Mouse (Mus musculus) heart, embryonic 13.5 days (tissue): Measurements from ENCODE around the gene Tlx2. TPM values are rescaled to one million over a fixed set of nuclear protein-coding genes. Genes with fewer than 3 reads are reported as not detected.

Experiments
- ATAC-seq: fragments of 200-750 bp; cut with Nextera tagmentation; 2 replicates; pipeline ENCODE4 v1.8.0; 2017; ENCODE audit warnings: moderate TSS enrichment; ENCODE audit not compliant: insufficient number of reproducible peaks, low FRiP score, low TSS enrichment; ENCODE audit errors: extremely low read depth
- H3K27ac ChIP-seq: fragments of 300-500 bp; sonication (generic); replicated peaks from 2 replicates; pipeline ENCODE4 v1.5.1; 2015; ENCODE audit warnings: moderate library complexity, mild to moderate bottlenecking, inconsistent platforms
- H3K27me3 ChIP-seq: fragments of 300-500 bp; sonication (generic); replicated peaks from 2 replicates; pipeline ENCODE4 v1.6.1; 2015; ENCODE audit warnings: mild to moderate bottlenecking, inconsistent platforms
- H3K36me3 ChIP-seq: fragments of 300-500 bp; sonication (generic); 2 replicates; pipeline ENCODE4 v1.6.1; 2015; ENCODE audit warnings: mild to moderate bottlenecking, inconsistent platforms
- H3K4me1 ChIP-seq: fragments of 300-500 bp; sonication (generic); 2 replicates; pipeline ENCODE4 v1.6.1; 2015; ENCODE audit warnings: inconsistent platforms
- H3K4me2 ChIP-seq: fragments of 300-500 bp; sonication (generic); 2 replicates; pipeline ENCODE4 v1.6.1; 2015; ENCODE audit warnings: inconsistent platforms, mild to moderate bottlenecking, moderate library complexity
- H3K4me3 ChIP-seq: fragments of 300-500 bp; sonication (generic); 2 replicates; pipeline ENCODE4 v1.5.1; 2015; ENCODE audit warnings: moderate library complexity, mild to moderate bottlenecking, inconsistent platforms
- H3K9ac ChIP-seq: fragments of 300-500 bp; sonication (generic); 2 replicates; pipeline ENCODE4 v1.6.1; 2015; ENCODE audit warnings: inconsistent platforms, mild to moderate bottlenecking, moderate library complexity
- H3K9me3 ChIP-seq: fragments of 300-500 bp; sonication (generic); 2 replicates; pipeline ENCODE4 v1.6.1; 2016; ENCODE audit warnings: inconsistent platforms
- WGBS: fragments of 180-500 bp; shearing (Covaris S2); methylation state at CpG from one replicate; pipeline ENCODE4 v1.1.7; 2015; ENCODE audit warnings: mixed read lengths; 5-methylcytosine and 5-hydroxymethylcytosine counted together
- polyA plus RNA-seq: library from polyadenylated mRNA; unstranded; fragments of >200 nt; fragmentation: Nextera tagmentation; extraction: Ambion mirVana; gene quantifications from 2 replicates; pipeline ENCODE4 v1.2.1, GENCODE M21; 2015

The Tlx2 gene
- polyA plus RNA-seq, 1 experiment from 2014 or later, result 1.0 TPM

DNA sequence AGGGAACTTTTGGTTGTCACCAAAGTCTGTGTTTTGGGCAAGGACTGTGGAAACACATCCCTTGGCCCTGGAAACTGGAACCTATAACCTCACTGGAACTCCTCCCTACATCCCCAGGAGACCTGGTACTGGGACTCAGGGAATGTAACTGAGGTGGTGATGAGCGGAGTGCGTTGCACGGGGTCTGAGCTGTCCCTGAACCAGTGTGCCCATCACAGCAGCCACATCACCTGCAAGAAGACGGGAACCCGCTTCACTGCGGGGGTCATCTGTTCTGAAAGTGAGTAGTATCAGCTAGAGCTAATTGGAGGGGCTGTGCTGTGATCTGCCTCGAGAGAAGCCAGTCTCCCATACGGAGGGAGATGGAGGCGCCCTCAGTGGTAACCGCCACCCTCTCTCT, 20.7 kb downstream of the Tlx2 start:
- 66% methylated on average over 10 of the region's 10 CpGs for WGBS

DNA sequence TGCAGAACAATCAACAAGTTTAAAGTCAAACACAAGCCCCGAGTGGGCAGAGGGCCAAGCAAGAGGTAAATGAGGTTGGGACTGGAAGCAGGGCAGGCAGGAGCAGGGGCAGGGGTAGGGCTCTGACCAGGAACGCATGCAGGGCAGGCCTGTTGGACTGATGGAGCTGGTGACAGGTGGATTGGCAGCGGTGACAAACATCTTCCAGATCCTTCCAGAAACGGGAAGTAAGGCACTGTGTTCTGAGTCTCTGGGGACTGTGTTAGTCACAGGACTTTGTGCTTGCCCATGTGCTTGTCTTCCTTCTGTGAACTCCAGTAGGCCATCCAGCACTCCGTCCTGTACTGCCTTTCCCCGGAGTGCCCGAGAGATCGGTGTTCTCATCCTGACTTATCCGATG, 25.4 kb downstream of the Tlx2 start:
- Histone ChIP-seq H3K9me3 (no peaks in the 10 kb centered on the region), H3K4me3 (no peak overlapping the region), H3K4me1 (peaks cover 22% of the 10 kb centered on the region), H3K4me2 (peak overlapping the region; percentile 16), H3K27me3 (peaks cover 62% of the 10 kb centered on the region), H3K36me3 (no peaks in the 10 kb centered on the region), H3K27ac (peak overlapping the region; percentile 75), H3K9ac (no peak overlapping the region)
- ATAC-seq, result peak; percentile 70
- WGBS, result 24% methylated on average over 9 of the region's 9 CpGs

More for the DNA sequence above, 20.7 kb downstream of the Tlx2 start:
- no peak overlapping the region for H3K4me2 ChIP-seq
- H3K36me3 ChIP-seq, result peaks cover 22% of the 10 kb centered on the region
- H3K27me3 ChIP-seq, result peaks cover 35% of the 10 kb centered on the region
- no peak overlapping the region for H3K27ac ChIP-seq
- H3K9me3 ChIP-seq, result no peaks in the 10 kb centered on the region
- H3K9ac ChIP-seq, result no peak overlapping the region
- no peak for ATAC-seq
- peaks cover 24% of the 10 kb centered on the region for H3K4me1 ChIP-seq
- no peak overlapping the region for H3K4me3 ChIP-seq

DNA sequence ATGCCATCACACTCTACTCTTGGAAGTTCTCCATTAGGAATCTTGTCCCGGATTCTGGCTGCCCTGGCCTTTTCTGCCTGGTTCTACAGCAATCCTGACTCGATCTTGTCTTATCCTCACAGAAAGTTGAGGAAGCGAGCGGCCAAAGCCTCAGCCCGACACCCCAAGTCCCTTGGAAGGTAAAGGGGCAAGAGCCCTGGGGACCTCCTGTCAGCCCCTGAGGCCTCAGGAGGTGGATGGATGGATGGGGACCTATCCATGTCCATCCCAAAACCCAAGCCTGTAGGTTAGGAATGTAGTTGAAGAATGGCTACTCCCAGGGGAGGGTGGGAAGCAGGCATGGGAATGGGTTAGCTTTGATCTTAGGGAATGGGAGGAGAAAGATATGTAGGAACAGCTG, 26.1 kb downstream of the Tlx2 start:
- H3K4me3 ChIP-seq, result no peak overlapping the region
- 0 out of 2 replicates have a peak, but pooled peaks have one; percentile 2 for ATAC-seq
- 0 out of 2 replicates have a peak overlapping the region, but pooled peaks have one; percentile 37 for H3K9ac ChIP-seq
- H3K4me1 ChIP-seq, result peaks cover 22% of the 10 kb centered on the region
- peak overlapping the region; percentile 75 for H3K27ac ChIP-seq
- H3K27me3 ChIP-seq, result peaks cover 55% of the 10 kb centered on the region
- 75% methylated on average over 5 of the region's 5 CpGs for WGBS
- no peaks in the 10 kb centered on the region for H3K9me3 ChIP-seq
- no peaks in the 10 kb centered on the region for H3K36me3 ChIP-seq
- peak overlapping the region; percentile 16; the same call in 1 of the 2 replicates for H3K4me2 ChIP-seq

DNA sequence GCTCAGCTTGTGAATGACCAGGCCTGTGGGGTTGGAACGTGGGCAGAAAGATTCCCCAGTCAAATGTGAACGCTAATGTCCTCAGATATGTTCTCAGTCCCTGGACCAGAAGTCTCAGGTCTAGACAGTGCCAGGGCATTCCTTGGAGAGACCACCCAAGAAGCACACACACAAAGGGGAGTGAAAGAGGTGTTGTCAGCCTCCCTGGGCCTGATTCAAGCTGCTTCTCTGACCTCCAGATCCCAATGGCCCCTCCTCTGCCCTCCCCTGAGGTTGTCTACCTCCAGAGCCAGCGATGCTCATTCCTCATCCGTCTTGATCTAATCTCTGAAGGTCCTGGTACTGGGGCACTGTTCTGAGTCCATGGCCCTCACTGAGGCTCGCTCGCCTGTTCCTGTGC, 26.5 kb downstream of the Tlx2 start:
- H3K4me3 ChIP-seq, result no peak overlapping the region
- H3K27me3 ChIP-seq, result peaks cover 51% of the 10 kb centered on the region
- H3K27ac ChIP-seq, result peak overlapping the region; percentile 75
- no peak overlapping the region for H3K9ac ChIP-seq
- no peaks in the 10 kb centered on the region for H3K9me3 ChIP-seq
- H3K4me2 ChIP-seq, result no peak overlapping the region; the same call in 1 of the 2 replicates
- WGBS, result 56% methylated on average over 6 of the region's 6 CpGs
- no peaks in the 10 kb centered on the region for H3K36me3 ChIP-seq
- no peak for ATAC-seq
- peaks cover 26% of the 10 kb centered on the region for H3K4me1 ChIP-seq

DNA sequence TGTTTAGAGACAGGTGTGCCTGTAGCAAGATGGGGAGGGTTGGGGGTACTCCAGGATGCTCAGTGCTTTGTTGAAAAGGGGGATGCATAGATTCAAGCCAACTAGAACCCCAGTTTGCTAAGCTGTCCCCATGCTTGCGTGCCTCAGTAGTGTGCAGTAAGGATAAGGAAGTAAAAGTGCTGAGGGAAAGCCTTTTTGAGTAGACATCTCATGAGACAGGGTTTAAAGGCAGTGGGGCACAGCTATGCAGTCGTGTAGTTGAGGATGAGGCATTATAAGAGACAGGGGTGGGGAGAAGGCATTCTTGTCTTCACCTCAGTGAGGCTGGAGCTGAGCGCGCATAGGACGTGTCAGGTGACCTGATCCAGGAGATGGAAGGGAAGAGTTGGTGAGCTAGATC, 29.5 kb downstream of the Tlx2 start:
- no peak overlapping the region for H3K4me2 ChIP-seq
- no peaks in the 10 kb centered on the region for H3K9me3 ChIP-seq
- no peaks in the 10 kb centered on the region for H3K36me3 ChIP-seq
- no peak overlapping the region for H3K27ac ChIP-seq
- ATAC-seq, result no peak
- H3K27me3 ChIP-seq, result peaks cover 59% of the 10 kb centered on the region
- no peak overlapping the region for H3K4me3 ChIP-seq
- no peak overlapping the region for H3K9ac ChIP-seq
- WGBS, result 74% methylated on average over 5 of the region's 5 CpGs
- H3K4me1 ChIP-seq, result peaks cover 32% of the 10 kb centered on the region

DNA sequence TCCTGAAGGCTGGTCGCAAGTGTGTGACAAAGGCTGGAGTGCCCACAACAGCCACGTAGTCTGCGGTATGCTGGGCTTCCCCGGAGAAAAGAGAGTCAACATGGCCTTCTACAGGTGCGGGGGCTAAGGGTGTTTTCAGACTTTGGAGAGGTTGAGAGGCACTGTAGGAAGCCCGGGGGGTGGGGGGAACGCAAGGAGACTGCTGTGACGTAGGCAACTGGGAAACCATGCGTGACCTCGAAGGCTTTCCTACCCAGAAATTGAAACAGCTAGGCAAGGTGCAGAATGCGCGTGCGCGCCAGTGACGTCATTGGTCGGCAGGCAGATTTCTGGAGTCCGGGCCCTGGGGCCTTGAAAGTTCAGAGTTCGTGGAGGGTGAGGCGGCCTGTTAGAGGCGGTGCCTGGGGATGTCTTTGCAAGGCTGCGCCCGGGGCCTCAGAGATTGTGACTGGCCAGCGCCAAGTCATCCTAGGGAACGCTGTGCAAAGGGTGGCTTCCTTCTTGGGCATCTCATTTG, 31.5 kb downstream of the Tlx2 start:
- H3K27me3 ChIP-seq, result peaks cover 70% of the 10 kb centered on the region
- 0 out of 2 replicates have a peak overlapping the region, but pooled peaks have one; percentile 17 for H3K27ac ChIP-seq
- H3K4me3 ChIP-seq, result peak overlapping the region; percentile 35
- H3K4me1 ChIP-seq, result peaks cover 35% of the 10 kb centered on the region
- peak overlapping the region; percentile 67 for H3K4me2 ChIP-seq
- no peaks in the 10 kb centered on the region for H3K9me3 ChIP-seq
- ATAC-seq, result no peak; the same call in 1 of the 2 replicates
- H3K36me3 ChIP-seq, result no peaks in the 10 kb centered on the region
- peak overlapping the region; percentile 62 for H3K9ac ChIP-seq
- 13% methylated on average over 24 of the region's 24 CpGs for WGBS

DNA sequence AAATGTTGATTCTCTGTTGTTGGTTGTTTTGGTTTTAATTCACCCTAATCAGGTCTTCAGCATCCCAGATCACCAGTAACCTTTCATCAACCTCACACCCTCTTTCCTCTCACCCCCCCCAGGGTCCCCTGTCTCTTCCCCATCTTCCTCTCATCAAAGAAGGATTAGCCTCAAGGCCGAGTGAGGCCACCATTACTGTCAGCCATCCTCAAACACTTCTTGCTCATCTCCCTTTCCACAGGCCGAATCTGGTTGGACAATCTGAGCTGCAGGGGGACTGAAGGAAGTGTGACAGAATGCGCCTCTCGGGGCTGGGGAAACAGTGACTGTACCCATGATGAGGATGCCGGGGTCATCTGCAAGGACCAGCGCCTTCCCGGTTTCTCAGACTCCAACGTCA, 32.9 kb downstream of the Tlx2 start:
- no peaks in the 10 kb centered on the region for H3K36me3 ChIP-seq
- H3K9ac ChIP-seq, result no peak overlapping the region
- no peak overlapping the region for H3K4me2 ChIP-seq
- H3K4me3 ChIP-seq, result no peak overlapping the region
- 62% methylated on average over 8 of the region's 8 CpGs for WGBS
- H3K27me3 ChIP-seq, result peaks cover 62% of the 10 kb centered on the region
- no peak for ATAC-seq
- no peaks in the 10 kb centered on the region for H3K9me3 ChIP-seq
- no peak overlapping the region for H3K27ac ChIP-seq
- H3K4me1 ChIP-seq, result peaks cover 36% of the 10 kb centered on the region

DNA sequence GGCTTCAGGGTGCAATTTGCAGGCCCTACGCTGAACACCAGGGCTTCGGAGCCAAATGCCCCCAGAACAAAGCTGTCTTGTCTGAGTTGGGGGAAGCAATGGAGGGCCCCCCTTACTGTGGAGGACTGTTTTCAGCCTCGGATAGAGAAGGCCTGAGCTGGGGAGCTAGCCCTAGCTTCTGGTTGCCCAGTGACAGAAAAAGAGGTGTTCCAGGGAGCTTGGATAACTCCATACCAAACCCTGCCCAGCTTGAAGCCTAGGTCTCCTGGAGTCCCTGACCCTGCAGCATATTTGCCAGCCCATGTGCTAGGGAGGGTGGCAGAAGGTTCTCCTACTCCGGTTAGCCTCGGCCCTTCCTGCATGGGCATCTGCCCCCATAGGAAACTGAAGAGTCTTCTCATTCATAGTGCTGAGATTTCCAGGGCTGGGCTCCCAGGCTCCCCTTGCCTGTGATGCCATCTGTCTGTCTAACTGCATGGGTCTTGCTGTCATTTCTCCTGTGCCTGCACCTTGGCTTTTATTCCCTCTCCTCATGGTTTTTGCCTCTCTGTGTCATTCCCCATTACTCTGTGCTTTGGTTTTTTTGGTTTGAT, 35.5 kb downstream of the Tlx2 start:
- peaks cover 68% of the 10 kb centered on the region for H3K27me3 ChIP-seq
- peak overlapping the region; percentile 77 for H3K4me3 ChIP-seq
- 34% methylated on average over 5 of the region's 5 CpGs for WGBS

DNA sequence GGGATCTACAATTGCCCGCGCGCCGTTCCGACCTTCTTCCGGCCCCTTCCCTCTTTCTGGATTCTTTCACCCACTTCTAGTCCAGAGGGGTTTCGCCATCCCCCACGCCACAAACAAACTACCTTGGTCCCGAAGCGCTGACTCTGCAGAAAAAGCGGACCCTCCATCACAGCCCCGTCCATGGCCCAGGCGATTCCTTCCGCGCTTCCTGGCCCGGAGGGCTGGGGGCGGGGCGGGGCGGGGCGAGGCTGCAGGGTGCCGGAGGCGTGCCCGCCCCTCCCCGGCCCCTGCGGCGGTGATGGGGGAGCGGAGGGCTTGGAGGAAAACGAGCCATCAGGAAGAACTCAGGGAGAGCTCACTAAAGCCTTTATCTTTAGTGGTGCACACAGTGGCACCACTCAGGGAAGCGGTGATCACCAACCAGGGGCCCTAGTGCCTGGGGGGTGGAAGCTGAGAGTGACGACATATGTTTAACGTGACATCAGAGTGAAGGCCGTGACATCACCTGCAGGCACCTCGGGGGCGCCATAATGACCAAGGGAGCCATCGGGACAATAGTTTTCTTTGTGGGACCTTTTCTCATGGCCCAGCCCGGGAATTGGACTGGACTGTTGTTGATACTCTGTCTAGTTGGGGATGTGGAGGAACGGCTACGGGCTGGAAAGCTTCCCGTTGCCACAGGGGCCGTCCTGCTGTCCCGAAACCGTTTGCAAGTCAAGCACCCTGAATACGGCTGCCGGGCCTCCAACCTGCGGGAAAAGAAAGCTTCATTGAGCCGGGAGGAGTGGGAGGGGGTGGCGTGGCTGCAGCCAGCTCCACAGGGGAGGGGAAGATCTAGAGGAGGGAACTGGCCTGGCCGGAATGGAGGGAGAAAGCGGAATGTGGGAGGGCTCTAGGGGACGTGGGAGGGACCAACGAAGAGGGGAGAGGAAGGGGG, 36.6 kb downstream of the Tlx2 start, which contains the start of the genes Dok1 and Loxl3:
TSS of gene Dok1 (minus strand) at position 223 of the 937 bp plus-strand sequence.
TSS of gene Loxl3 (plus strand) at position 925 of the 937 bp plus-strand sequence.
- ATAC-seq, result peak; percentile 64; the same call in 1 of the 2 replicates
- Histone ChIP-seq H3K9ac (peak within 1 kb of the TSS; percentile 83), H3K4me1 (peaks cover 53% of the 10 kb centered on the region), H3K4me3 (peak within 1 kb of the TSS; percentile 77), H3K4me2 (peak within 1 kb of the TSS; percentile 87), H3K27ac (peak within 1 kb of the TSS; percentile 90), H3K9me3 (no peaks in the 10 kb centered on the region), H3K27me3 (peaks cover 78% of the 10 kb centered on the region), H3K36me3 (peaks cover 8% of the 10 kb centered on the region; the same call in 1 of the 2 replicates)
- under 1% methylated on average over 51 of the region's 51 CpGs for WGBS

More for the DNA sequence above, 35.5 kb downstream of the Tlx2 start:
- H3K4me2 ChIP-seq, result peak overlapping the region; percentile 87
- no peaks in the 10 kb centered on the region for H3K9me3 ChIP-seq
- peak overlapping the region; percentile 83 for H3K9ac ChIP-seq
- ATAC-seq, result no peak
- peaks cover 58% of the 10 kb centered on the region for H3K4me1 ChIP-seq
- peaks cover 8% of the 10 kb centered on the region; the same call in 1 of the 2 replicates for H3K36me3 ChIP-seq
- peak overlapping the region; percentile 90 for H3K27ac ChIP-seq

DNA sequence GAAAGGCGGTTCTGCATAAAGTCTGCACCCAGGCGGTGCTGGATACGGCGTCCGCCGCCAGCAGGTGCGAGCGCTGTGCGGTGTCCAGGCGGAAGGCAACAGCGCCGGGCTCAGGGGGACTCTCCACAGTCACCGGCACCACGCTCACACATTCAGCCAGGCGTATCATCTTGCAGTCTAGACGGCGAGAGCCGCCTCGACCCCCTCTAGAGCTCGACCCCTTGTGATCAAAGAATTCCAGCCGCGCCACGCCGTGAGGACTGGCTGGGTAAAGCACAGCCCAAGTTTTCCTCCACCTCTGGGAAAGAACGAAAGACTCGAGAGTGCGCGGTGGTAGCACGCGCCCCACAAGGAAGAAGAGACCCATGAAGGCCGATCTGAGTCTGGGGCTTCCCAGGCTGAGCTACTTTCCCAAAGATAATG, 37.3 kb downstream of the Tlx2 start:
- H3K27me3 ChIP-seq, result peaks cover 79% of the 10 kb centered on the region
- H3K9ac ChIP-seq, result peak overlapping the region; percentile 83
- H3K4me3 ChIP-seq, result peak overlapping the region; percentile 77
- ATAC-seq, result peak; percentile 33; the same call in 1 of the 2 replicates
- H3K4me1 ChIP-seq, result peaks cover 53% of the 10 kb centered on the region
- H3K36me3 ChIP-seq, result peaks cover 8% of the 10 kb centered on the region; the same call in 1 of the 2 replicates
- H3K4me2 ChIP-seq, result peak overlapping the region; percentile 87
- no peaks in the 10 kb centered on the region for H3K9me3 ChIP-seq
- WGBS, result under 1% methylated on average over 31 of the region's 31 CpGs
- peak overlapping the region; percentile 90 for H3K27ac ChIP-seq
